Mouse (Mus musculus): ENCODE data around the gene Fbn1.

GRCm38 (mm10) chr2:125342181-125342950, 165.4 kb downstream of the Fbn1 start:
- TF ChIP-seq CTCF (IDR thresholded peaks at IDR 0.05; ENCODE audit: low read depth) (no peak), EP300 (IDR thresholded peaks at IDR 0.05; ENCODE audit: low read depth) (no peak)
